Mouse (Mus musculus) liver, postnatal 0 days (tissue): ENCODE measurements around the gene Macrod1. TPM values are rescaled to one million over a fixed set of nuclear protein-coding genes. Genes with fewer than 3 reads are reported as not detected.

Source experiments
- ATAC-seq: fragments of 200-750 bp; cut with Nextera tagmentation; 2 replicates; pipeline ENCODE4 v1.8.0; 2017; ENCODE audit warnings: mild to moderate bottlenecking, moderate library complexity
- DNase-seq: peaks from one replicate; pipeline ENCODE4 v3.0.0-alpha.2; 2016
- H3K27ac ChIP-seq: fragments of 300-500 bp; sonication (generic); 2 replicates; pipeline ENCODE4 v1.5.1; 2014; ENCODE audit warnings: antibody characterized with exemption, moderate library complexity, mild to moderate bottlenecking, low read depth
- H3K27me3 ChIP-seq: fragments of 300-500 bp; sonication (generic); 2 replicates; pipeline ENCODE4 v1.6.1; 2014; ENCODE audit warnings: low read length, control low read depth, mixed read lengths; ENCODE audit not compliant: insufficient read depth
- H3K36me3 ChIP-seq: fragments of 300-500 bp; sonication (generic); replicated peaks from 2 replicates; pipeline ENCODE4 v1.6.1; 2014; ENCODE audit warnings: mild to moderate bottlenecking, control low read depth, low read length, moderate library complexity, mixed read lengths; ENCODE audit not compliant: insufficient read depth
- H3K4me1 ChIP-seq: fragments of 300-500 bp; sonication (generic); 2 replicates; pipeline ENCODE4 v1.6.1; 2014; ENCODE audit warnings: antibody characterized with exemption, mild to moderate bottlenecking, control low read depth; ENCODE audit not compliant: insufficient read depth
- H3K4me2 ChIP-seq: fragments of 300-500 bp; sonication (generic); 2 replicates; pipeline ENCODE4 v1.6.1; 2014; ENCODE audit warnings: low read depth, mild to moderate bottlenecking, low read length, moderate library complexity, mixed read lengths
- H3K4me3 ChIP-seq: fragments of 300-500 bp; sonication (generic); 2 replicates; pipeline ENCODE4 v1.5.1; 2014; ENCODE audit warnings: low read depth, low read length
- H3K9ac ChIP-seq: fragments of 300-500 bp; sonication (generic); replicated peaks from 2 replicates; pipeline ENCODE4 v1.6.1; 2014; ENCODE audit warnings: mild to moderate bottlenecking, moderate library complexity
- H3K9me3 ChIP-seq: fragments of 300-500 bp; sonication (generic); 2 replicates; pipeline ENCODE4 v1.6.1; 2016; ENCODE audit warnings: mild to moderate bottlenecking, control low read depth, low read length, mixed read lengths
- CTCF ChIP-seq: sonication (generic); IDR thresholded peaks from 2 replicates; pipeline ENCODE4 v1.5.1; 2016; ENCODE audit warnings: antibody characterized with exemption, low read depth
- EP300 ChIP-seq: IDR thresholded peaks from 2 replicates; pipeline ENCODE4 v1.6.1; 2016; ENCODE audit warnings: antibody characterized with exemption, low read depth, mild to moderate bottlenecking
- WGBS: fragments of 180-500 bp; shearing (Covaris S2); extraction: QIAGEN DNeasy Blood & Tissue Kit; methylation state at CpG from one replicate; pipeline ENCODE4 v1.1.7; 2014; ENCODE audit not compliant: insufficient replicate concordance; 5-methylcytosine and 5-hydroxymethylcytosine counted together
- polyA plus RNA-seq: library from polyadenylated mRNA; unstranded; fragments of >200 nt; fragmentation: Nextera tagmentation; extraction: Ambion mirVana; gene quantifications from 2 replicates; pipeline ENCODE4 v1.2.1, GENCODE M21; 2015

The Macrod1 gene
- polyA plus RNA-seq, 1 experiment from 2014 or later: 11.7 TPM

- DNase-seq (no peak), ATAC-seq (no peak)
- no peak overlapping the region for H3K9ac ChIP-seq
- no peak overlapping the region for H3K27ac ChIP-seq
- no peaks in the 10 kb centered on the region for H3K27me3 ChIP-seq
- H3K4me1 ChIP-seq: peaks cover 19% of the 10 kb centered on the region
- H3K9me3 ChIP-seq: no peaks in the 10 kb centered on the region
- no peak for TF ChIP-seq EP300
- TF ChIP-seq CTCF: no peak
- no peak overlapping the region for H3K4me3 ChIP-seq
- WGBS: 82% methylated on average over 7 of the region's 7 CpGs
- no peak overlapping the region for H3K4me2 ChIP-seq
- H3K36me3 ChIP-seq: peaks cover 22% of the 10 kb centered on the region
Observed at GRCm38 (mm10) chr19:7209907-7210646, 153.5 kb downstream of the Macrod1 start.

GRCm38 (mm10) chr19:7212216-7212615 is 155.6 kb downstream of the Macrod1 start:
- TF ChIP-seq EP300 (no peak), CTCF (no peak)
- Histone ChIP-seq H3K4me3 (no peak overlapping the region), H3K36me3 (peaks cover 36% of the 10 kb centered on the region), H3K4me1 (peaks cover 26% of the 10 kb centered on the region), H3K27me3 (no peaks in the 10 kb centered on the region), H3K27ac (no peak overlapping the region), H3K9ac (no peak overlapping the region), H3K4me2 (no peak overlapping the region), H3K9me3 (no peaks in the 10 kb centered on the region)
- DNase-seq: no peak
- no peak for ATAC-seq
- WGBS: 79% methylated on average over 1 of the region's 1 CpGs

- Histone ChIP-seq H3K27me3 (no peaks in the 10 kb centered on the region), H3K4me3 (no peak overlapping the region), H3K4me2 (no peak overlapping the region), H3K9me3 (no peaks in the 10 kb centered on the region), H3K9ac (no peak overlapping the region), H3K4me1 (peaks cover 28% of the 10 kb centered on the region), H3K36me3 (peaks cover 36% of the 10 kb centered on the region), H3K27ac (no peak overlapping the region)
- DNase-seq (no peak), ATAC-seq (no peak)
- WGBS: 87% methylated on average over 3 of the region's 3 CpGs
- no peak for TF ChIP-seq EP300
- TF ChIP-seq CTCF: no peak
Observed at GRCm38 (mm10) chr19:7213010-7213409, 156.4 kb downstream of the Macrod1 start.

GRCm38 (mm10) chr19:7214484-7214883 is 157.9 kb downstream of the Macrod1 start:
- peaks cover 36% of the 10 kb centered on the region for H3K36me3 ChIP-seq
- H3K9ac ChIP-seq: no peak overlapping the region
- no peak overlapping the region for H3K4me3 ChIP-seq
- H3K27me3 ChIP-seq: no peaks in the 10 kb centered on the region
- ATAC-seq: no peak
- H3K4me2 ChIP-seq: no peak overlapping the region
- no peak overlapping the region for H3K27ac ChIP-seq
- DNase-seq: no peak
- WGBS: 76% methylated on average over 5 of the region's 5 CpGs
- H3K9me3 ChIP-seq: no peaks in the 10 kb centered on the region
- TF ChIP-seq CTCF (no peak), EP300 (no peak)
- peaks cover 30% of the 10 kb centered on the region for H3K4me1 ChIP-seq

- H3K9me3 ChIP-seq: no peaks in the 10 kb centered on the region
- WGBS: under 1% methylated on average over 50 of the region's 50 CpGs
- H3K36me3 ChIP-seq: peaks cover 31% of the 10 kb centered on the region
- ATAC-seq (peak; percentile 98), DNase-seq (peak; percentile 97)
- no peak for TF ChIP-seq CTCF
- TF ChIP-seq EP300: peak; percentile 56; the same call in 1 of the 2 replicates
- H3K27me3 ChIP-seq: no peaks in the 10 kb centered on the region
- H3K4me2 ChIP-seq: peak within 1 kb of the TSS; percentile 92
- peaks cover 30% of the 10 kb centered on the region for H3K4me1 ChIP-seq
- peak within 1 kb of the TSS; percentile 94 for H3K27ac ChIP-seq
- peak within 1 kb of the TSS; percentile 85 for H3K4me3 ChIP-seq
- peak within 1 kb of the TSS; percentile 91 for H3K9ac ChIP-seq
Observed at GRCm38 (mm10) chr19:7217162-7217925, 160.7 kb downstream of the Macrod1 start, which contains the start of gene Cox8a. TSS of gene Cox8a (minus strand) at chr19:7217616.

- H3K4me2 ChIP-seq: peak overlapping the region; percentile 66
- H3K9me3 ChIP-seq: no peaks in the 10 kb centered on the region
- 0 out of 2 replicates have a peak overlapping the region, but pooled peaks have one; percentile 2 for H3K9ac ChIP-seq
- 3% methylated on average over 6 of the region's 6 CpGs for WGBS
- H3K36me3 ChIP-seq: peaks cover 31% of the 10 kb centered on the region
- H3K27me3 ChIP-seq: no peaks in the 10 kb centered on the region
- ATAC-seq: peak; percentile 3
- H3K4me1 ChIP-seq: peaks cover 30% of the 10 kb centered on the region
- peak overlapping the region; percentile 85 for H3K4me3 ChIP-seq
- DNase-seq: no peak
- TF ChIP-seq EP300 (no peak), CTCF (no peak)
- H3K27ac ChIP-seq: peak overlapping the region; percentile 94; the same call in 1 of the 2 replicates
Observed at GRCm38 (mm10) chr19:7217926-7218267, 161.3 kb downstream of the Macrod1 start.
